Mouse (Mus musculus): ENCODE results near the gene Kif27. TPM values are rescaled to one million over a fixed set of nuclear protein-coding genes. Genes with fewer than 3 reads are reported as not detected.
"Not testable (repeated sequence)": the region's sequence is repeated elsewhere in the genome, so short reads cannot be mapped to it uniquely, and the experiment has no call there.

Gene Kif27
- total RNA-seq (2021): 1 to 10 TPM; 3.2 to 3.3 TPM

DNA sequence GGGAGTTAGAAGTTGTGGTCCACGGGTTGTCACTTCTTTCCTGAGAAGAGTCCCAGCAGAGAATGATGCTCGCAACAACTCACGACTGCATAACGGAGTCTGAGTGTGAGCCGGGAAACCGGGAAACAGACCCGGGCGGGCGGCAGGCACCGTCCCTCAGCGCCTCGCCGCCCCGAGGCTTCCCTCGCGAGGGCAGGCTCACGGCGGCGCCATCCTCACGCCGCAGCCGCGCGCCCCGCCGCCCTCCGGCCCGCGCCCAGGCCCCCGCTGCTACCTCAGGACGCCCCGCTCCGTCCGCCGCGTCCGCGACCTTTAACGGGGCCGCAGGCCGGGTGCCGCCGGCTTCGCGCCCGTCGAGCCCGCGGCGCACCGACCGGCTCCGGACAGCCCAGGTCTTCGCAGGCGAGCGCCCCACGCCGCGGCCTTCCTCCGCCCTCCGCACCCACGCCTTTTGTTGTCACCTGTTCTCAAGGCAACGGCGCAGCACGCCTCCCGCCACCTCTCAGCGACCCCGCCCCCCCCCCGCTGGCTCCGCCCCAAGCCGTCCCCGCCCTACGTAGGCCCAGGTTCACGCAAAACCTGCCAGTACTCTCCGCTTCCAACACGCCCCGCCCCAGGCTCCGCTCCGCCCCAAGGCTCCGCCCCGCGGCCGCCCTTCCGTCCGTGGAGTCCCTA lies at the start of gene Kif27:
TSS of gene Kif27 (minus strand) at position 494 of the 675 bp plus-strand sequence.
- DNase-seq (ENCODE audit: extremely low spot score in 1 of 2, low spot score in 1 of 2): peak; percentile 28 to 40

DNA sequence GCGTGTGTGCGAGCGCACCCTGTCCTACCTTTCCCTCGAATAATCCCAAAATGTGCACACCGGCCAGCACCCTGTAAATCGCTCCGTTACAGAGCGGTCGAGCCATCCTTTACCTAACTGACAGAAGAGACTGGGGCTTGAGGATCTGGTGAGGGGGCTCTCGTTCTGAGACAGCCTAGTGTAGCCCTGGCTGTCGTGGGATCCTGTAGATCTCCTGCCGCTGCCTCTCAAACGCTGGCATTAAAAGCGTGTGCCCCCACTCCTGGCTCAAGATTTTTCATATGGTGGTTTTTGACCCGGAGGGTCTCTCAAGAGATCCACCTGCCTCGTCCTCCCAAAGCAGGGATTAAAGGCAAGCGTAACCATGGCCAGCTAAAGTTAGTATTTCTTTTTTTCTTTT lies 44.3 kb upstream of the Kif27 start, which contains the start of gene Hnrnpk:
TSS of gene Hnrnpk (minus strand) at position 101 of the 400 bp plus-strand sequence.
- DNase-seq (ENCODE audit: extremely low spot score in 1 of 2, low spot score in 1 of 2): not testable (repeated sequence)

DNA sequence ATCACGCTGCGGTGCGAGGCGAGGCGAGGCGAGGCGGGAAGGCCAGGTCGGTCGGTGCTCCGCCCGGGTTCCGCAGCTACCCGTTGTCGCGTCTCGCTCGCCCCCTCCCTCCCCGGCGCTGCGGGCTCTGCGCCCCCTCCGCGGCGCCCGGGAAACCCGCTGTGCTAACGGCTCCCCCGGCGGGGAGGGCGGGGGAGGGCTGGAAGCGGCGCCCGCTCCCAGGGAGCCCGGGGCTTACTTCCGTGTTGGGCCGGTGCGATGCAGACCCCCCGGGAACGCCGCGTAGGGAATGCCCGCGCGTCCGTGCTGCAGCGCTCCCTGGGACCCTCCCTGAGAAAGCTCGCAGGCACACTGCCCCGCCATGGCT lies 43.8 kb upstream of the Kif27 start:
- DNase-seq (ENCODE audit: extremely low spot score in 1 of 2, low spot score in 1 of 2): no peak

DNA sequence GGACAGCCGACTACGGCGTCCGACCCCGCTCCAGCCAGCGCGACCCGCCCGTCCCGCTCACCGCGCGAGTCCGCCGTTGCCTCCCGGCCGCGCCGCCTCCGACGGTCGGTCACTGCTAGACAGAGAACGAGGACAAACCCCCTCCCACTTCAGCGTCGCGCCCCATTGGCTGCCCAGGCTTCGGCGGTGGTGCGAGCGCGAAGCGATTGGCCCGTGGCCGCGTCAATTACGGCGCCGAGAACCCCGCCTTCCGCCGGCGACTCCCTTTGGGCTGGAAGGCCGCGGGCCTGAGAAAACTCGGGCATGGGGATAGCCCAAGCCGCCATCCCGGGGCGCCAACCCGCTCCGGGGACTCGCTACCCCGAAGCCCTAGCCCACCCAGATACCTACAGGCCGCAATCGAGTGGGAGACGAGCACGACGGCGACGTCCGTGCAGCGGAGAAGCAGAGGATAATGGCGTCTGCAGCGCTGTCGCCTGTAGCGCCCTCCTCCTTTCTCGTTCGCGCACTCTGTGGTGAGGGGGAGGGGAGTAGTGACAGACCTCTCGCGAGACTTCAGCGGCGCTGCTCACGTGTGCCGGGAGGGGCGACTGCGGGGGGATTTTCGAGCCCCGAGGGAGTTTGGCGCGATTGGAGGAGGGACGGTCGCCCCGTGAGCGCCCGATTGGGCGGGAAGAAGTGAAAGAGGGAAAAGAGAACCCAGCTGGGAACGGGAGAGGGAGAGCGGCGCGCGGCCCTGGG lies 43.3 kb upstream of the Kif27 start, which contains the start of gene Rmi1:
TSS of gene Rmi1 (plus strand) at position 246 of the 741 bp plus-strand sequence.
- peak; percentile 97 to 99 for DNase-seq (ENCODE audit: extremely low spot score in 1 of 2, low spot score in 1 of 2)

DNA sequence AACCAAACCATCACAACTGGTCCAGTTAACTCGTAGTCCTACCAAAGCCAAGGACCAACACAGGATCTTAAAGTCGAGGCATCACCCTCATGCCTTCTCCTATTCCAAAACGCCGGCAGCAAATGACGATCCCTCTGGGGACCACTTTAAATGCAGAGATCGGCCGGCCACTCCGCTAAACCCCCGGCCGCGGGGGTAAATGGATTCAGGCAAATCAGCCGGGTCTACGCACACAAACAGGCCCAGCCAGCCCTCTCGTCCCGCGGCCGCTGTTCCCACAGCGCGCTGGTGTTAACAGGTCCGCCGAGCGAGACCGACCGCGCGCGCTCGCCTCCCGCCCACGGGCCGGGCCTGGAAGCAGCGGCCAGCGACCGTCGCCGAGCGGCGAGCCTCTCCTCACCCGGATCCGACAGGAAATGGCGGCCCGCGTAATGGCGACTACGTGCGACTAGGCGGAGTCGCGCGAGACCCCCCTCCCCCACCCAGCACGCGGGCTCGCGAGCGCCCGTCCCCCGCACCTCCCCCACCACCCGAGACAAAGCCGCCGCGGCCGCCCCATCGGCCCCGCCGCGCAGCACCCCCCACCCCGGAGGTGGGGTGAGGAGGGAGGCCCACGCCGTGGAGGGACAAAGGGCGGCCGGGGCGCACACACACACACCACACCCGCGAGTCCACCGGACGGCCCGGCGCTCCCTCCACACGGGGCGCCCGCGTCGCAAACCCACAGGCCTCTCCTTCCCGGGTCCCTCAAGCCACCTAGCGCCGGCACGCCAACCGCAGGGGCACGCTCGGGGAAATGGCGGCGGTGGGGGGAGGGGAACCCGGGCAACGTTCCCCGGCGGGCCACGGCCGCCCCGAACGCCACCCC lies 42.4 kb upstream of the Kif27 start:
- peak; percentile 61 to 70 for DNase-seq (ENCODE audit: extremely low spot score in 1 of 2, low spot score in 1 of 2)

DNA sequence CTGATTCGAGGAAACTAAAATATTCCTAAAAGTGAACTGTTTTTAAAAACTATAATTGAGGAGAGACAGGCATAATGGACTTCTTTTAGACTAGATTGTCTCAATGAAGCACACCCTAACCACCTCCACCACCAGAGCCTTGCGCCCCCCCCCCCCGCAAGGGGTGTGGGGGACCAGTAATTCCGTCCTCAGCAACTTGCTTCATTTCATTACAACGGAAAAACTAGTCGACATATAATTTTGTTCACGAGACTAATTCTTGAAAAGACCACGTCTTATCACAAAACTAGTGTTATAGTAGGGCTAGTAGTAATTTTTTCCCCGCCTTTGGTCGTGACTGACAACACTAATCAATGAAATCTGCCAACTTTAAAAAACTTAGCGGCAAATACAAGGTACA lies 41.7 kb upstream of the Kif27 start:
- DNase-seq (ENCODE audit: extremely low spot score in 1 of 2, low spot score in 1 of 2): no peak

DNA sequence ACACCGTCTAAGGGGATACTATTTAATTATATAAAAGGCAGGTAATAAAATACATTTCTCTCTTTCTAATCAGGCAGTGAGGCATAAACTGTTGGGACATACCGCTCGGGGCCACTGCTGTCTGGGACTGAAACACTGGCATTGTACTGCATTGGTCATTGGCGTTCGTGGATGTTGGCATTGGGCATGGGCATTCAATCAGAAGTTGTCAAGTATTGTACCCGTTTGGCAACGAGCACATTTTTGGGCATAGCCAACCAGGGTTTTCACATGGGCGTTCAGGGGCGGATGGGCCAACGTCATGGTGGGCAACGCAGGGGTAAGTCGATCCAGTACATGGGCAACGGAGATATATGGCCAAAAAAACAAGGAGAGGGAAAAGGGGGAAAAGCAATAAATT lies 38.7 kb upstream of the Kif27 start:
- DNase-seq (ENCODE audit: extremely low spot score in 1 of 2, low spot score in 1 of 2): no peak

DNA sequence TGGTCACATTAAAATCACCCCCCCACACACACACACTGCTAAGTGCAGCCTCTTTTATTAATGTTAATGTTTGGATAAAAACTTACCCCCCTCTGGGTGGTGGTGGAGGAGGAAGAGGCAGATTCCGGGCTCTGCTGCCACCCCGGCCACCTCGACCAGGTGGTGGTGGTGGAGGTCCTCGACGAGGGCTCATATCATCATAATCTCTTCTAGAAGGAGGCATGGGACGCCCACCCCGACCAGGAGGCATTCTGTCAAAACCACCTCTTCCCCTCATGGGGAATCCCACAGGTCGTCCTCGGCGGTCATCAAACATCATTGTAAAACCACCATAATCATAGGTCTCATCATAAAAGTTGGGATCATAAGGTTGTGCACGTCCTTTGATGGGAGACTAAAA lies 35.5 kb upstream of the Kif27 start:
- not testable (repeated sequence) for DNase-seq (ENCODE audit: extremely low spot score in 1 of 2, low spot score in 1 of 2)

DNA sequence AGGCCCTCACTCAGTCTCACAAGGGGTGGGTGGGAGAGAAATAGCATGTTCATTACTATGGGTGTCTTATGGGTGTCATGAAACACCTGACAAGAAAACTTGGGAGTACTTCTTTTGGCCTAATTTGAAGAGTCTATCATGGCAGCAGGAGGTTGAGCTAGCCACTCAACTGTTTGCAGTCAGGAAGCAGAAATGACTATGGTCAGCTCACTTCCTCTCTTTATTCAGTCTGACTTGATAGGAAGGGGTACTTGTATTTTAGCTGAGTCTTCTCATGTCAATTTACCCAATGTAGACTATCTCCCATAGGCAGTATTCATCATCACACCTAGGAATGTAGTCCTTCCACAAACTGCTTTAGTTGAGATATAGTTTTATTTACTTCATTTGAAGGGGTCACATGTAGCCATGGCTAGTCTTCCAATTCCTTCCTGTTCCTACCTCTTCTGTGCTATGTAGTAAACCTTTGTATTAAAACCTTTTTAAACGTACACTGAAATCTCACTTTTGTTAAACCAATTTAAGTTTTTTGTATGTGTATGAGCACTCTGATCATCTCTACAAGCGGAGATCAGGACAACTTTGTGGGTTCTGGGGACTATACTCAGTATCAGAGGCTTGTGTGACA lies 30.5 kb upstream of the Kif27 start:
- no peak for DNase-seq (ENCODE audit: extremely low spot score in 1 of 2, low spot score in 1 of 2)

DNA sequence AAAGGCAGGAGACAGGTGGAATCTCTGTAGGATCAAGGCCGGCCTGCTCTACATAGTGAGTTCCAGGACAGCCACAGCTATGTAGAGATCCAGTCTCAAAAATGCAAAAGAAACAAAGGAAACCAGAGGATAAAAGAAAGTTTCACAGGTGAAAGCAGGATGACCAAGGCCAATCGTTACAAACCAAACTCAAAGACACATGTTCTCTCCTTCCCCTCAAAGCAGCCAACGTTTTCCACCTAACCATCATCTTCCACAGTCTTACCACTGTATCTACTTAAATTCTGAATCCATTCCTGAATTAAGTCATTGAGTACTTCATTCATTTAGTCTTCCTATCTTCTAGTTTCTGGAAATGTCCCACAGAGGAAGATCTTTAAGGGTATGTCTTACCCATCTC lies 29.5 kb upstream of the Kif27 start:
- no peak for DNase-seq (ENCODE audit: extremely low spot score in 1 of 2, low spot score in 1 of 2)

DNA sequence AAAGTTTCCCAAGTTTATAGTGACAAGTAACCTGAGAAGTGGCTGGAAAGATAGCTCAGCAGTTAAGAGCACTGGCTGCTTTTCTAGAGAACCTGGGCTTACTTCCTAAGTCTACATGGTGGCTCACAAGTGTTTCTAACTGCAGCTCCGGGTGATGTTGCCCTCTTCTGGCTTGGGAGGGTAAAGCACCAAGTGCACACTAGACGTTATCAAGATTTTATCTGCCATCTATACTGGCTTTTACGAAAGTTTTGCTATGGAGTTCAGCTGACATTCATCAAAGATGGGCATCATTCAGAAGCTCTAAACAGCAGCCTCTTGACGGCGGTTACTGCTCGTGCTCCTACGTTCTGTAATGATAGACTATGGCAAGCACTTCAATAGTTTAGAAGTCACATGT lies 29.0 kb upstream of the Kif27 start:
- DNase-seq (ENCODE audit: extremely low spot score in 1 of 2, low spot score in 1 of 2): peak; percentile 32 to 76

DNA sequence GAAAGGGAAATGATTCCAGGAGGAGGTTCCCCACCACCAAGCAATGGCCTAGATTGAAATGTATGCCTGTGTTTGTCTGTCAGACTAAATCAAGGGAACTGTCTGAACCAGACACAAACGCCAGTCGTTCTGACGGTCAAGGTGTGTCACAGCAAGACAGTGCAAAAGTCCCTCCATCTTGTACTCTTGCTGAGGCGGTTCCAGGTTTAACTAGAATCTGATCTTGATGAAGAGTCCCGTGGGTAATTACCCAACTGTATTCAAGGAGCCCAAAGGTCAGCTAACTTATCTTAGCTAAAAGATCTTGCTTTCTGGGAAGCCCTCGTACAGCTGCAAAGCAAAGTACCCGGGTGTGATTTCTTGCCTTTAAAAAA lies 26.6 kb upstream of the Kif27 start:
- DNase-seq (ENCODE audit: extremely low spot score in 1 of 2, low spot score in 1 of 2): no peak

DNA sequence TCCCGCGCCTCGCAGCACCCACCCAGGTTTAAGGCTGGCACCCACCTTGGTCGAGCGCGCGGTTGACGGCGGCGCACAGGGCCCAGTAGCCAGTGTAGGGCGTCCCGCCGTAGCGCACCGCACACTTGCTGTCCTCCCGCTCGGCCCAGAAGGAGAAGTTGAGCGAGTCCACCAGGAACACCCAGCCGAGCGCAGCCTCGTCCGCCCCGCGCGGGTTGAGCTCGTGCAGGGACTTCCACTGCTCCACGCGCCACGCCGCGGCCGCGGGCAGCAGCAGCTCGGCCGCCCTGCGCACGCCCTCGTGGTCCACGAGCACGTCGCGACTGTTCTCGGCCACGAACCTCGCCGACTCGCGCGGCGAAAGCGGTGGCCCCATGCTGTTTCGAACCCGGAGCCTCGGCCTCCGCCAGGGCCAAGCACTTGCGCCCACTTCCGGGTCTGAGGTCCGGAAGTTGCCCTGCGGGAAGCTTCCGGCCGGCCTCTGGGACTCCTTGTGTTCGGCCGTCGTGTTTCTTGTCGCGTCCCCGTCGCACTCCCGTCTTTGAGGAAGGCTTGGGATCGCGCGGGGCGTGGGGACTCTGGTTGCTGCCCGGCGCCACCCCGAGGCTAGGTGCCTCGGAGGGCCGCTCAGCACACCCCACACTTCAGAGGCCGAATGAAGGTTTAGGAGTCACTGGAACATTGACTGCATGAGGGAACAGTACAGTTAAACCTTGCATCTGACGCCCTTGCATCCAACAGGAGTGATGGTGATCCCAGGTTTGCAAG lies 26.0 kb upstream of the Kif27 start, which contains the start of gene 2210016F16Rik:
TSS of gene 2210016F16Rik (minus strand) at position 447 of the 768 bp plus-strand sequence.
- peak; percentile 38 to 40 for DNase-seq (ENCODE audit: extremely low spot score in 1 of 2, low spot score in 1 of 2)

DNA sequence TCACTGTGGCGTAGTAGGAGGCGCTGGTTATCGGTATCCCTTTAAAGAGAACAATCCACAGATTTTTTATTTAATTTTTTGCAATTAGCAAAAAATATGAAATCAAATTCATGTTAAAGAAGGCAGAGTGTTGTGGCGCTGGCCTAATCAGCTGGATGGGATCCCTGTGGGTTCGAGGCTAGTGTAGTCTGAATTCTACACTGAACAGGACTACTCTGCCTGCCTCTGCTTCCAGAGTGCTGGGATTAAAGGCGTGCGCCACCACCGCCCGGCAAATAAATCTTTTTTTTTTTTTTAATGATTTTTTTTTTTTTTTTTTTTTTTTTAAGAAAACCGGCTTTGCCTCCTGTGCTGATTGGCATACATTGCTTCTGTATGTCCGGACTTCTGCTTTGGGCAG lies 25.4 kb upstream of the Kif27 start:
- no peak for DNase-seq (ENCODE audit: extremely low spot score in 1 of 2, low spot score in 1 of 2)

DNA sequence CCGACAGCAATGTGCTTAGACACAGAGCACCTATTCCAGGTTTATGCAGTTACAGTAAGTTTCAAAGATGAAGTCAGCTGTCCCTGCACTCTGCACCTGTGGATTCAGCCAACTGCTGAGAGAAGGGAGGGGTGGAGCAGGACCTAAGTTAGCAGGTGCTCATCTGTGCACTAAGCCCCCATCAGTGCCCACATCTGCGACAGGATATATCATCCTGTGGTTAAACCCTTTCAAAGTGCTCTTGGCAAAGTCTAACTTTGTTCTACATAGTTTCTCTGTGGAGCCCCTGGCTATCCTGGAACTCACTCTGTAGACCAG lies 14.2 kb upstream of the Kif27 start:
- no peak for DNase-seq (ENCODE audit: extremely low spot score in 1 of 2, low spot score in 1 of 2)

DNA sequence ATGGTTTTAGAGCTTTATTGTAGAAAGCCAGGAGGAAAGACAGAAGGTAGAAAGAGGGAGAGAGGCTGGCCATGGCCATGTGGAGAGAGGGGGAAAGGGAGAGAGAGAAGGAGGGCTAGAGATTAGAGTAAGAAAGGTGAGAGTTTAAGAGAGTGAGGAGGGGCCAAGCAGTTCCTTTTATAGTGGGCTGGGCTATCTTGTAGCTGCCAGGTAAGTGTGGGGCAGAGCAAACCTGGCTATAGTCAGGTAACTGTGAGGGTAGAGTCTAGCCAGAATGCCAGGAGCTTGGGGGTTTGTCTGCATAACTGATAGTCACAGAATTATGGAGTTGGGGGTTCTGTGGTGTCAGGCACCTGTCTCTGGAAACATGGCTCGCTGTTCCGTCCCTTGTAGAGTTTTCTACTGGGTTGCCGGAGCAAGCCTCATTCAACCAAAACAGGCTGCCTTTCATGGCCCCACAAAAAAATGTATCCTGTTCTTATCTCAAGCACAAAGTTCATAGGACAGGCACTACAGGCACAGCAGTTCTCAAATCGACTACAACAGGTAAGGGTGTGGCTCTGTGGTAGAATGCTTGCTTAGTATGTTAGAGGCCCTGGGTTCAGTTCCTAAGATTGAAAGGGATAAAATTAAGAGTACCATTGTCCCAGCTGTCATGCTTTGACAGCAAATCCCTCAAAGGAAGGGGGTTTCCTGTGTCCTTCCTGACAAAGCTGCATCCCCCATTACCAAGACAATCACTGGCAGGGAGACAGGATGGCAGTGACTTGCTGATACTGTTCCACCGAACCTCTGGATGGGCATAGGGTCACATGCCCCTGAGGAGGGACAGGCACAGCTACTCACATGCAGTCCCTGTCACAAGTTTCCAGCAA lies 13.6 kb upstream of the Kif27 start:
- no peak for DNase-seq (ENCODE audit: extremely low spot score in 1 of 2, low spot score in 1 of 2)

DNA sequence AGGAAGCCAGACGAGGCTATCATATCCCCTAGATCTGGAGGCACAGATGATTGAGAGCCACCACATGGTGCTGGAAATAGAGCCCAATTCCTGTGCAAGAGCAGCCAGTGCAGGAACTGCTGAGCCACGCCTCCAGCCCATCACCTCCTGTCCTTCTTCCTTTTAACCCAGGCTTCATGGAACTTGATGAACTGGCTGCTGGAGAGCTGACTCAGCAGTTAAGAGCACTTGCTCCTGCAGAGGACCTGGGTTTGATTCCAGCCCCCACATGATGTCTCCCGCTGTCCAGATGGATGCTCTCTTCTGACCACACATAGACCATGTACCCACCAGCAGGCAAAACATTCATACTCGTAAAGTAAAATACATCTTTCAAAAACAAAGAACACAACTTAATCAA lies 9.9 kb upstream of the Kif27 start:
- no peak for DNase-seq (ENCODE audit: extremely low spot score in 1 of 2, low spot score in 1 of 2)

DNA sequence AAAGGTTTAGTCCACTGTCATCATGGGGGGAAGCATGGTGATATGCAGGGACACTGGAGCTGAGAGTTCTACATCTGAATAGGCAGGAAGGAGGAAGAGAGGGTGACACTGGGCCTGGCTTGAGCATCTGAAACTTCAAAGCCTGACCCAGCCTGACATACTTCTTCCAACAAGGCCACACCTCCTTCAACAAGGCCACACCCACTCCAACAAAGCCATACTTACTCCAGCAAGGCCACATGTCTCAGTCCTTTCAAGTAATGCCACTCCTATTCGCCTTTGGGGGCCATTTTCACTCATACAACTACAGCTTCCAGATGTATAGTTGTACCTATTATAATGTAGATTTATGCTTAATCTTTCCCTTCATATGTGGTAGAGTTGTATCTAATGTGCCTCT lies 8.7 kb upstream of the Kif27 start:
- DNase-seq (ENCODE audit: extremely low spot score in 1 of 2, low spot score in 1 of 2): no peak

DNA sequence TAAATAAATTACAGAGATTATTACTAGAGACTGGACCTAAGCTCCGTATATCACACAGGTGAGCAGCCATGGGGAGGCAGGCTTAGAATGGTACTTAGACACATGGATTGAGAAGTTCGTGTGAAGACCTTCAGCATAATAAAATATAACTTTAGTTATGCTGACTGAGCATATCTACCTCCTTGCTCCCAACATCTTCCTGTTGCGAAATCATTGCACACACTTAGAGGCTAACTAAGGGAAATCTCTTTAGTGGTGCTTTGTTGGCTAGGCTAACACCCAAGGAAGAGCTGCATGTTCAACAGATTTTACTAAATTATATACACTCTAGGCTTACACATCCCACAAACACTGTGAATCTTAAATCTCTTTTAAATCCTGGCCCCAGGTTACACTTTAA lies 7.5 kb upstream of the Kif27 start:
- no peak for DNase-seq (ENCODE audit: extremely low spot score in 1 of 2, low spot score in 1 of 2)
